Mouse (Mus musculus) splenic B cell, adult 2 months (primary cell): ENCODE results near the gene Cenpb.
"Not testable (repeated sequence)": the region's sequence is repeated elsewhere in the genome, so short reads cannot be mapped to it uniquely, and the experiment has no call there.

Source experiments
- DNase-seq: peaks from one replicate; pipeline ENCODE4 v3.0.0-alpha.2; 2011; ENCODE audit warnings: low read depth, low spot score
- H3K27me3 ChIP-seq: 2 replicates; pipeline ENCODE4 v1.6.1; 2012; ENCODE audit warnings: mild to moderate bottlenecking, low read length, moderate library complexity, mixed read lengths; ENCODE audit not compliant: control insufficient read depth, poor library complexity, insufficient read depth, severe bottlenecking
- H3K36me3 ChIP-seq: 2 replicates; pipeline ENCODE4 v1.6.1; 2012; ENCODE audit warnings: mild to moderate bottlenecking, low read length, moderate library complexity, mixed read lengths; ENCODE audit not compliant: control insufficient read depth, poor library complexity, insufficient read depth, severe bottlenecking

Gene Cenpb

DNA sequence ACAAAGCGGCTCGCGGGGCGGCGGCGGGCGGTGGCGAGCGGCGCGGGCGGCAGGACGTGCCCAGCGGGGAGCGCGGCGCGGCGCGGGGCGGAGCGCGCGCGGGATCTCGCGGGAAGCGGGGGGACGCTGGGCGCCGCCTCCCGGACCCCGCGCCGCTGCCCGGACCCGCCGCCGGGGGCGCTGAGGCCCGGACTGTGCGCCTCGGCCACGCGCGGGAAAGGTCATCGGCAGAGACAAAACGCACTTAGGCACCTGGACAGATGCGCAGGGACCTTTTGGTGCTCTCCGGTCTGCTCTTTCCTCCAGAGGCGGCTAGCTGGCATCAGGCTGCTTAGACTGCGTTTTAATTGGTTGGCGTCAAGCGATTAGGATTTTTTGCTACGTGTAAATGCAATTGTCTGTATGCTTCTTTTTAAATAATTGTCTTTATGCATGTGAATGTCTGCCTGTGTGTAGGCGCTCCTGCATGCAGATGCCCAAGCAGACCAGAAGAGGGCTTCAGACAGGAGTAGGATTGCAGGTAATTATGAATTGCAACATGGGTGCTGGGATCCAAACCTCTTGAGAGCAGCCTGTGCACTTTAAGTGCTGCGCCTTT lies at the start of gene Cenpb:
Cenpb (minus strand) TSS at position 78 of the 598 bp plus-strand sequence.
- peak; percentile 79 for DNase-seq
- Histone ChIP-seq H3K27me3 (no peaks in the 10 kb centered on the region), H3K36me3 (no peaks in the 10 kb centered on the region)

DNA sequence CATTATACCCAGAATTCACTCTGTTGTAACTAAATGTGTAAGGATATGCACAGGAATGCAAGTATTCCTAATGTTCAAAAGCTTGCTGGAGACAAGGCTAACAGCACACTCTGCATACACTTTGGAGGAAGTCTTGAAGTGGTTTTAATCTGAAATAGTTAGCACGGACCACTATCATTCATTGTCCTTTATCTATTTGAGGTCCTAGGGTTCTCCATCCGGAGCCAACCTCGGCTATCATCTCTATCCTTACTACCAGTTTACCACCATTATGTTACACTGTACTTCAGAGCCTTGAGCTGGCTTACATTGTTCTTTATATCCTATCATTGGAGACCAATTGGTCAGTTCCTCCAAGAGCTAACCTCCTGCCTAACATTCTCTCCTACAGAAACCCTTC lies 47.4 kb upstream of the Cenpb start:
- DNase-seq: no peak

DNA sequence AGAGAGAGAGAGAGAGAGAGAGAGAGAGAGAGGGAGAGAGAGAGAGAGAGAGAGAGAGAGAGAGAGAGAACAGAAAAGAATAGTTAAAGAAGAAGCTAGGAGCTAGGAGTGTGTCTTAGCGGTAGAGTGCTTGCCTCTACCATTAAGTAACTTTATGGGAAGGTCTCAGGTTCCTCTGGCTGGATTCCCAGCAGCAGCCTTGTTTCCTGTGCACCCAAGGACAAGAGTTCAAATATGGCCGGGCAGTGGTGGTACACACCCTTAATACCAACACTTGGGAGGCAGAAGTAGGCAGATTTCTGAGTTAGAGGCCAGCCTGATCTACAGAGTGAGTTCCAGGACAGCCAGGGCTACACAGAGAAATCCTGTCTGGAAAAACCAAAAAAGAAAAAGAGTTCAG lies 46.8 kb upstream of the Cenpb start:
- H3K36me3 ChIP-seq, H3K27me3 ChIP-seq, DNase-seq: not testable (repeated sequence)

More for the DNA sequence above, 47.4 kb upstream of the Cenpb start:
- no peaks in the 10 kb centered on the region for H3K27me3 ChIP-seq
- no peaks in the 10 kb centered on the region for H3K36me3 ChIP-seq

DNA sequence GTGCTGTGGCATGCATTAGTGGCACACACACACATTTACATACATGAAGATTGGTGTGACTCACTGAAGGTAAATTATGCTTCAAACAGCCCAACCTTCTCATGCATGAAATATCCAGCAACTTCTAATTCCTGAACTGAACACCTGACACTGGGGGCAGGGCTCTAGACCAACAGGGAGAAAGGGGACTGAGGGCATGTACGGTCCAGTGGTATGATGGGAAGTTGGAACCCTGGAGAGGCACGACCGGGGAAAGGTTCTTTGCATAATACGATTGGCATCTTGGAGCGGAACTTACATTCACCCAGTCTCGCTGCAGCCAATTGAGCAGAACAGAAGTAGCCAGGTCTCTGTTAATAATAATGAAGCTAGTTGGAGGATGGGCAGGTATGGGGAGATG lies 45.3 kb upstream of the Cenpb start:
- DNase-seq: no peak
- no peaks in the 10 kb centered on the region for H3K27me3 ChIP-seq
- no peaks in the 10 kb centered on the region for H3K36me3 ChIP-seq

DNA sequence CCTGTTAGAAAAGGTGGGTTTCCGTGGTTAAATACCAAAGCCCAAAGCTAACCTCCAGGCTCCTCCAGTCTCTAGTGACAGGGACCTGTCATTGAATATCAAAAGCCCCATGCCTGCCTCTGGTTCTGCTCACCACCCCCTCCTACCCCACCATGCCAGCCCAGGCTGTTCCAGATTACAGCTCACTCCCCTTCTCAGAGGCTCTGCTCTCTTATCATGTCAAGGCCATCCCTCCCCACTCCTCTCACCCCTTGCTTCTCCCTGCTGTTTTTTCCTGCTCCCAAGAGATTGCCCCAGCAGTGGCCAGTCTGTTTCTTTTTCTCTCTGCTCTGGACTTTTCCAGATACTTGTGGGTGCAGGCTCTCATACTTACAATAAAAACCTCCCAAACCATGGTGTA lies 43.7 kb upstream of the Cenpb start:
- no peaks in the 10 kb centered on the region for H3K36me3 ChIP-seq
- DNase-seq: no peak

DNA sequence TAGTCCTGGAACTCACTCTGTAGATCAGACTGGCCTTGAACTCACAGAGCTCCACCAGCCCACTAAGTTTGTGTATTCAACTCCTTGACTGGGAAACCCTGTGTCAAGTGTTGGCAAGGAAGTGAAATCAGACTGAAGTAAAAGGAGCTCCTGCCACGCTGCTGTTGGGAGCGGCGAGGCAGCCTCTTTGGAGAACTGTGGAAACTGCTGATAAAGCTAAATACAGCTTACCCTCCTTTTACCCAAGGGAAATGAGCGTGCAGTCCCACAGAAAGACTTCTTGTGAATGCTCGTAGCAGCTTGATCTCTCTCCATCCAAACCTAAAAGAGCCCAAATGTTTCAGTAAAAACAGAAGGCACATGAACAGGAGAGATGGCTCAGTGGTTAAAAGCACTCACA lies 42.7 kb upstream of the Cenpb start:
- H3K27me3 ChIP-seq: no peaks in the 10 kb centered on the region
- DNase-seq: no peak
- no peaks in the 10 kb centered on the region for H3K36me3 ChIP-seq

More for the DNA sequence above, 43.7 kb upstream of the Cenpb start:
- H3K27me3 ChIP-seq: no peaks in the 10 kb centered on the region

DNA sequence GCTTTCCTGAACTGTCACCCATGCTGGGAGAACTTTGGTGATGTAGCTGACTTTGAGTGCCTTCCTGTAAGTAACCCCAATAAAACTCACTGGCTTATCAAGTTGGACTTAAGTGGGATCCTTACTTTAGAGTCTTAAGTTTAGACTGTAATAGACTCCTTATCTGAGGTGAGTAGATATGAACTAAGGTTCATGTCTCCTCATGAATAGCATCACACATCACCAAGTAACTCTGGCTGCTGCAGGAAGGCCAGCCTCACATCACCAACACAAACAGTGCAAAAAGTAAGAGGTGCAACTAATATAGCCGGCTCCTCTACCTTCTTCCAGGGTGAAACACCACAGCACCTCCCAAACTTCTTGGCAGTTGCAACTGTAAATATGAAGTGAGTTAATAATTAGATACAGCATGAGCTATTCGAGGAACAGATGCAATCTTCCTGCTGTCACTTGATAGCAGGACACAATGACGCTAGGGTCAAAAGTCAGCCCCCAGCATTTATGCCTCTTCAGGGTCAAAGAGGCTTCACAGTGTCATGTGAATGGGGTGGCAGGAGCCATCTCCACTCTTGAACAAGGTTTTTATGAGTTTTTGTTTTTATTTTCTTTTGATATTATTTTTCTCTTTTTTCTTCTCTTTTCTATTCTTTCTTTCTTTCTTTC lies 42.1 kb upstream of the Cenpb start:
- no peaks in the 10 kb centered on the region for H3K36me3 ChIP-seq
- DNase-seq: no peak
- H3K27me3 ChIP-seq: no peaks in the 10 kb centered on the region

DNA sequence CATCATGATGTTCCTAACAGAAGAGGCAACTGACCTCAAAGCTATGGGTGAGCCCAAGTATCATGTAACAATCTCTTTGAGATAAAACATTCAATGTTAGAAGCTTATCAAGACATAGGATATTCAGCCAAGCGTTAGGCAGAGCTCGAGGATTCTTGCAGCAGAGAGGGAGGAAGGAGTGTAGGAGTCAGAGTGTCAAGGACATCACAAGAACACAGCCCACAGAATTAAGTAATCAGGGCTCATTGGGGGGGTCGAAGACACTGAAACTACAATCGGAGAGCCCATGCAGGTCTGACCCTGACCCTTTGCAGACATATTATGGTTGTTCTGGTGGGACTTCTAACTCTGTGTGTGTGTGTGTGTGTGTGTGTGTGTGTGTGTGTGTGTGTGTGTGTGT lies 40.2 kb upstream of the Cenpb start:
- DNase-seq: no peak
- Histone ChIP-seq H3K27me3 (no peaks in the 10 kb centered on the region), H3K36me3 (no peaks in the 10 kb centered on the region)

DNA sequence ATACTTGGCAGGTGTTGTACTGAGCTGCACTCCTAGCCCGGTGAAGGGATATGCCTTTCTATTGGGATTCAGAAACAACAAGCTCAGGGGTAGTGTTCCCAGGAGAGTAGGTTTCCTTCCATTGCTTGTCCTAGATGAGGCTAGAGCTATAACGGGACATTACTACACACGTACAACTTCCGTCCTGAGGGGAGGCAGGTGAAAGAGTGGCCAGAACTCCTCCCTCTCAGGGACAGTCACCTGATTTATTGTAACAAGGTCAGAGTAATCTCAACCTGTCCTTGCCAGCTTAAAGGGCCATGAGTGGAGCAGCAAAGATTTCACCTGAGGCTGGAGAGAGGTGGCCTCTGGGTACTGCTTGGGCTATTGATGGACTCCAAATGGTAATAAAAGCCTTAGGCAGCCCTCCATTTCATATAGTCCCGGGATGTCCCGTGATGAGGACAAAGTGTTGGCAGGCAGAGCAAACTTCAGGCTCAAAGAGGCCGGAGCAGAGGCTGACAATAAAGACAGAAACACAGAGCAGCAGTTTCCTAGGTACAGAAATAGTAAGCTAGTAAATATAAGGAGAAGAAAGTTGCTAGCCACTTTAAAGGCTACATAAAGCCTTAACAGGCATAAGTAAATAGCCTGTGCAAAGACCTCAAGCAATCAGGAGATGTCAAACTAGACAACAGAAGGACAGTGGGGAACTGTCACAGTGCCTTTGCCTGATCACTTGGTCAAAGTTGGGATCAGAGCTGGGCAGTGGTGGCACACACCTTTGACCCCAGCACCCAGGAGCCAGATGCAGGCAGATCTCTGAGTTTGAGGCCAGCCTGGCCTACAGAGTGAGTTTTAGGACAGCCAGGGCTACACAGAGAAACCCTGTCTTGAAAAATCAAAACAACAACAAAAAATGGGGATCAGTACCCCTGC lies 36.3 kb upstream of the Cenpb start:
- Histone ChIP-seq H3K36me3 (peaks cover 1% of the 10 kb centered on the region; the same call in 1 of the 2 replicates), H3K27me3 (no peaks in the 10 kb centered on the region)
- DNase-seq: no peak

DNA sequence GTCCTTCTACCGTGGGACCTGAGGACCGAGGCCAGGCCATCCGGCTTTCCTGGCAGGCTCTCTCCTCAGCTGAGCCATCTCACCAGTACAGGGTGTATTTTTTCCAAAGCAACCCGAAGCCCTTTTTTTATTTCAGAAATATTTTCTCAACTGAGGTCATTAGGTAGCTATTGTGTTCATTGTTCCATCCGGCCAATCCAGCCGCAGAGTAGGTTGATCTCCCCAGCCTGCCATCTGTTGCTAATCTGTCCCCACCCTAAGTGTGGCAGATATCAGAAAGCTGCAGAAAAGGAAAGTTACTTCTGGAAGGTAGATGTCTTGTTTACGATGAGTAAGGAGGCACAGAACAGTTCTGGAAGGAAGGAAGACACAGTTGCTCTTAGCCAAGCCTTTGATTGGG lies 33.9 kb upstream of the Cenpb start:
- DNase-seq: no peak
- Histone ChIP-seq H3K36me3 (peaks cover 1% of the 10 kb centered on the region; the same call in 1 of the 2 replicates), H3K27me3 (no peaks in the 10 kb centered on the region)

DNA sequence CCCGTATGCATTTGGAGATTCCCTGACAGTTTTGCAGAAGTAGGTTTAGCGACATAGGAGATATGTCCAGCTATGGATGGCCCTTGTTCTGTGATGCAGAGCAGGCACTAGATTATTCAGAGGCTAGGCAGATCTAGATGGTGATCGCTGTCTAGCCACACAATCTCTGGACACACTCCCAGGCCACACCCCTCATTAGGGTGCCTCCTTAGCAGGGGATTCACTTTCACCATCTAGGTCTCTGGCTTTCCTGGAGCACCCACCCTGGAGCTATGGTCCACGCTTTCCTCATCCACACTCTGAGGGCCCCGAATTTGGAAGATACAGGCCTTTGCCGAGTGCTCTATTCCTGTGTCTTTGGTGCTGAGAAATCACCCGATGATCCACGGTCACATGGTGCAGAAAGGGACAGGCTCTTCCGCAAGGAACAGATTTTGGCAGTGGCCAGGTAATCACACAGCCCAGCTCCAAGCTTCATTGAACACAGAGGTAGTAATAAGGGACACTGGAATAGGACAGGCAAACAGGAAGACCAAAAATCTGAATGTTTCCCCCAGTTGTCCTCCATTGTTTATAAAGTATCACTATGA lies 31.3 kb upstream of the Cenpb start:
- Histone ChIP-seq H3K36me3 (peaks cover 1% of the 10 kb centered on the region; the same call in 1 of the 2 replicates), H3K27me3 (no peaks in the 10 kb centered on the region)
- no peak for DNase-seq

DNA sequence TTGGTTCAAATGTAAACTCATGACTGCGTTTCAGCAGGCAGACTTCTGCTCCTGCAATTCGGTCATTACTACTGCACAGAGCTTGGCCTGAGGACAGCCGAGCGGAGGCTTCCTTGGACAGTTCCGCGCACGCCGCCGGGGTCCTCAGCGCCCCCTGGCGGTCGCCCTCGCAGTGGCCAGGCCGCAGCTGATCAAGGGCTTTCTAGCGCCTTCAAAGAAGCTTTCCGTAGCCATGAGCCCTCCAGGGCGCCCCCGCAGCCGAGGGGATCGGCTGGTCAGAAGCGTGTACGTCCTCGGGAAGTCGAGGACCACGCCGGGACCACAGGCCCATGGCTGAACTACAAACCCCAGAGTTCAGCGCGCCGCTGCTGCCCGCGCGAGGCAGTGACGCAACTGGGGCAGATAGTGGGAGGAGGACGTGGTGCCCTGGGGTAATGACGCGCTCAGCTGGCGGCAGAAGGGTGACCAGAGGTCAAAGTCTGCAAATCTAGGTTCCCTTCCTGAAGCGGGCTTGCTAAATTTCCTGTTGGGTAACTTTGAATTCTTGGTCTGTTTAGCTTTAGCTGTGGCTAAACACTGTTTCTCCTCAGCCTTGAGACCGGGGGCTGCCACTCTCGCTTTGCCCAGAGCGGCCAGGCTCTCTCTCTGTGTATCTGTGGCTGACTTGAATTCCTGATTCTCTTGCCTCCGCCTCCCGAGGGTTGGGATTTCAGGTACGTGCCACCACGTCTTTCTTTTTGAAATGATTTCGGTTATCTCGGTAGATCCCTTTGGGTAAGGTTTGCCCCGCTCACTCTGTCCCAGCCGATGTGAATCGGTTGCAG lies 30.3 kb upstream of the Cenpb start:
- DNase-seq: peak; percentile 95
- H3K36me3 ChIP-seq: peaks cover 1% of the 10 kb centered on the region; the same call in 1 of the 2 replicates
- H3K27me3 ChIP-seq: no peaks in the 10 kb centered on the region

DNA sequence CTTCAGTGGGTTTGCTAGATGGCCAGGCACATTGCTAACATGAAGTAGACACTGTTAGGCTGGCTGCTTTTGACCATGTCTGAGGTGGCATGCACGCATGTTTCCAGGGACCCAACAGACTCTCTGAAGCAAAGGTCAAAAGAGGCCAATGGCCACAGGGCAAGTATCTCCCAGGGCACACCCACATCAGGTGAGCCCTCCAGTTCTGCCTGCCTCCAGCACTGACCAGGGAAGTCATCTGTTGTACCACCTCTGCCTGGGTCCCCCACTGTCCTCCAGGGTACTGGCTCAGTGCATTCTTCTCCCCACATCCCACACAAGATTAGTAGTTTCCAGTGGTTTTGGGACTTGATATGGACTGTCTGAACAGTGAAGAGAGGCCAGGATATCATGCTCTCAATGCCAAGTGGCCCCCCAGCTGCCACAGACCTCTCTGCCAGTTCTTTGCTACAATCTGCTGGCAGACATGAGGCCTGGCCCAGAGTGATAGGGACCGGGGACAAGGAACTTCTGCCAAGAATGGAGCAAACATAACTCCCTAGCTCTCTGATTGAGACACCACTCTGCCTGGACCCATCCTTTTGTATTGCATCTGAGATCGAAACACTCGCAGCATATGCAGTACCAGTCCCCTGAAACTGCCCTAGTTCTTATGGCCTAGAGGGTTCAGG lies 29.4 kb upstream of the Cenpb start:
- Histone ChIP-seq H3K27me3 (no peaks in the 10 kb centered on the region), H3K36me3 (no peaks in the 10 kb centered on the region; the same call in 1 of the 2 replicates)
- DNase-seq: no peak
